Mouse (Mus musculus) adrenal gland, postnatal 36 days (tissue): ENCODE measurements around the gene Sf3b4. TPM values are rescaled to one million over a fixed set of nuclear protein-coding genes. Genes with fewer than 3 reads are reported as not detected.
"Not testable (repeated sequence)": the region's sequence is repeated elsewhere in the genome, so short reads cannot be mapped to it uniquely, and the experiment has no call there.

Experiments
- DNase-seq, 2 experiments: peaks; one replicate each; pipeline ENCODE4 v3.0.0; 2021; ENCODE audit warnings: mixed read lengths in 1 of 2
- microRNA-seq: library from miRNA; unstranded; fragments of <30 nt; microRNA quantifications from one replicate; pipeline ENCODE4 v1.2.0, GENCODE M21; 2021
- total RNA-seq, 2 experiments: library from RNA; stranded (reverse); gene quantifications; 2 replicates each; pipeline ENCODE4 v1.2.3; 2021

The Sf3b4 gene
- total RNA-seq, 2 experiments from 2014 or later, result 53.6 to 57.9 TPM

- DNase-seq, result not testable (repeated sequence)
Measured at GRCm38 (mm10) chr3:96220131-96220764, 48.1 kb downstream of the Sf3b4 start.

GRCm38 (mm10) chr3:96220765-96221639 is 48.9 kb downstream of the Sf3b4 start, which contains the start of the genes Hist2h2ac and Hist2h2be:
Hist2h2ac (minus strand) TSS chr3:96220880.
Hist2h2be (plus strand) TSS chr3:96221119.
- peak; percentile 86 to 88 for DNase-seq

DNA sequence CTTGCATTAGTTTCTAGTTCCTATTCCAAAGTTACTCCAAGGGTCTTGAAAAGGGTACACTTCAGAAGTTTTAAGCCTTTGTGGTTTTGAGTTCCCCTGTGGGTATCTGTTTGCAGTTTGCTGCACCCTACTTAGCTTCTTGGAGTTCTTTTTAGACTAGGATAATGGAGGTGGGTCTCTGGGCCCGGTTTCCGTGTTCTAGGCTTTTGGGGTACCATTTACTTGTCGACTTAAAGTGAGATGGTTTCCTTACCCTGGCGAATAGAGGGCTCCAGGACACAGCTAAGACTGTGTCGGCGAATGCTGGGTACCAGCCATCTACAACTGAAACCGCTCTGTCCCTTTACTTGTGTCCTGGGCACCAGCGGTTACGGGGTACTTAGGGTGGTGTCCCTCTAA is 49.5 kb downstream of the Sf3b4 start:
- peak; percentile 30 to 31 for DNase-seq

DNA sequence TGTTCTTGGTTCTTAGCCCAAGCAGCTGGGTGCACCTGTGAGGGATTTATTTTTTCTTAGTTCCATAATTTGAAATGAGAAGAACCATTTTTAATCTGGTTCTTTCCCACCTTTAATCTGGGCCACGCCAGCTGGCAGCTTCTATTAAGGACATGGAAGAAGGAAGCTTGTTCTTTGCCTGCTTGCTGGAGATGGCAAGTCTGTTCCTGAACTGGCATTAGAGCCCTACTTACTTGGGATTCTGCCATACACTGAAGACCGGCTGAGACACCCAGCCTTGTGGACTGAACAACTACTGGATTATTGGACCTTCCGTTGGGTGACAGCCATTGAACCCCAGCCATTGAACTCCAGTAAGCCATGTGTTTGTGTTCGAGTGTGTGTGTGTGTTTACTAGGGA is 50.6 kb downstream of the Sf3b4 start:
- DNase-seq, result no peak

DNA sequence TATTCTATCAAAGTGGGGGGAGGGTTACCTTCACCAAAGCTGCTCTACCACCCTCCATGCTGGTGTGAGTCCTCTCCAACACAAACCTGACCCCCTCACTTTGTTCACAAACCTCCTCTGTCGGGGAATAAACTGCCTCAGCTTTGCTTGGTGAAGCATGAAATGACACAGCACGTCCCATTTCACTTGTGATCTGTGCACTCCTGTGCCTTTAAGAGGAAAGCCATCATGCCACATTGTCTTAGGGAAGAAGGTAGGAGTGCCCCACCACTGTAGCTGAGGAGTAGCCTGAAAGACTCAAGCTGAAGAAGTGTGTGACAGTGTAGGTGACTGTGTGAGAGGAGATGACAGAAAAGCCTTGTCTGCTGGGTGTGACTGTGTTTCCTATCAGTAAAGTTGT is 53.3 kb downstream of the Sf3b4 start:
- DNase-seq, result no peak

Small RNA genes lying within 50 kb of the gene (microRNA-seq; reads per million reads assigned to microRNA genes)
- gene Gm44492, result not detected

Other genes with a start within 250 kb of the Sf3b4 start
- 10 to 100 TPM; 91.6 to 99.3 TPM for gene Anp32e, start 243.1 kb upstream of the Sf3b4 start, total RNA-seq
- 10 to 100 TPM; 18.5 to 29.8 TPM for gene Plekho1, start 176.3 kb upstream of the Sf3b4 start, total RNA-seq
- gene Vps45, start 113.9 kb upstream of the Sf3b4 start, total RNA-seq, result 10 to 100 TPM; 30.6 to 34.7 TPM
- gene Otud7b, start 67.8 kb upstream of the Sf3b4 start, total RNA-seq, result 10 to 100 TPM; 34.5 to 39.3 TPM
- gene Mtmr11, start 10.3 kb upstream of the Sf3b4 start, total RNA-seq, result 10 to 100 TPM; 15.6 to 31.5 TPM
- gene Sv2a, start 8.8 kb downstream of the Sf3b4 start, total RNA-seq, result 1 to 10 TPM; 5.5 to 7.5 TPM
- 10 to 100 TPM; 26.8 to 41.2 TPM for gene Bola1, start 47.4 kb downstream of the Sf3b4 start, total RNA-seq
- 1 to 10 TPM; 7.1 to 8.0 TPM for gene Hist2h2ab, start 47.5 kb downstream of the Sf3b4 start, total RNA-seq
- gene Hist2h2ac, start 48.5 kb downstream of the Sf3b4 start, total RNA-seq, result 10 to 100 TPM; 60.6 to 68.7 TPM
- 10 to 100 TPM; 16.3 to 17.9 TPM for gene Hist2h2be, start 48.8 kb downstream of the Sf3b4 start, total RNA-seq
- 10 to 100 TPM; 23.8 to 30.2 TPM for gene Hist2h3c2, start 66.8 kb downstream of the Sf3b4 start, total RNA-seq
- 100 to 1,000 TPM; 495 to 593 TPM for gene Hist2h2aa2, start 67.9 kb downstream of the Sf3b4 start, total RNA-seq
- gene Hist2h2aa1, start 73.2 kb downstream of the Sf3b4 start, total RNA-seq, result 10 to 100 TPM in 1 of 2 experiments, 1 to 10 TPM in 1; 2.9 to 13.5 TPM
- gene Hist2h3c1, start 74.4 kb downstream of the Sf3b4 start, total RNA-seq, result not detected
- gene Hist2h4, start 91.0 kb downstream of the Sf3b4 start, total RNA-seq, result 10 to 100 TPM; 25.0 to 26.7 TPM
- gene Hist2h3b, start 96.3 kb downstream of the Sf3b4 start, total RNA-seq, result 100 to 1,000 TPM in 1 of 2 experiments, 10 to 100 TPM in 1; 100.0 to 108 TPM
- 100 to 1,000 TPM; 103 to 116 TPM for gene Hist2h2bb, start 97.4 kb downstream of the Sf3b4 start, total RNA-seq
- gene Fcgr1, start 121.6 kb downstream of the Sf3b4 start, total RNA-seq, result 1 to 10 TPM; 1.7 to 1.9 TPM